Mouse (Mus musculus) frontal cortex, postnatal 25 days (tissue): ENCODE data around the gene Mterf2.

Experiments
- DNase-seq, 2 experiments: peaks; one replicate each; pipeline ENCODE4 v3.0.0; 2022; ENCODE audit warnings: low spot score in 2 of 2

Gene Mterf2

GRCm38 (mm10) chr10:85127395-85128287 is at the start of gene Mterf2:
Gene Mterf2, minus strand, starts transcription at chr10:85128027.
- DNase-seq: peak; percentile 85 to 88

- DNase-seq: no peak
Observed at GRCm38 (mm10) chr10:85176640-85177039, 48.8 kb upstream of the Mterf2 start.

- no peak for DNase-seq
Observed at GRCm38 (mm10) chr10:85165306-85165705, 37.5 kb upstream of the Mterf2 start.

- no peak for DNase-seq
Observed at GRCm38 (mm10) chr10:85164791-85165190, 37.0 kb upstream of the Mterf2 start.

GRCm38 (mm10) chr10:85161745-85162351 is 34.0 kb upstream of the Mterf2 start:
- DNase-seq: no peak

- no peak for DNase-seq
Observed at GRCm38 (mm10) chr10:85159989-85160619, 32.3 kb upstream of the Mterf2 start.

GRCm38 (mm10) chr10:85157451-85157850 is 29.6 kb upstream of the Mterf2 start:
- no peak for DNase-seq

- peak; percentile 56 to 57 for DNase-seq
Observed at GRCm38 (mm10) chr10:85154195-85154594, 26.4 kb upstream of the Mterf2 start.

GRCm38 (mm10) chr10:85149226-85149625 is 21.4 kb upstream of the Mterf2 start:
- DNase-seq: no peak

GRCm38 (mm10) chr10:85146282-85146681 is 18.5 kb upstream of the Mterf2 start:
- DNase-seq: no peak

- DNase-seq: no peak
Observed at GRCm38 (mm10) chr10:85141465-85141864, 13.6 kb upstream of the Mterf2 start.

GRCm38 (mm10) chr10:85136573-85136972 is 8.7 kb upstream of the Mterf2 start:
- DNase-seq: no peak

GRCm38 (mm10) chr10:85128453-85128852 is 626 bp upstream of the Mterf2 start:
- no peak for DNase-seq

- no peak for DNase-seq
Observed at GRCm38 (mm10) chr10:85125184-85125583, 2.6 kb downstream of the Mterf2 start.

- no peak for DNase-seq
Observed at GRCm38 (mm10) chr10:85114409-85114808, 13.4 kb downstream of the Mterf2 start.

GRCm38 (mm10) chr10:85103085-85103885 is 24.5 kb downstream of the Mterf2 start:
- peak in 1 of 2 experiments; percentile 11 for DNase-seq

GRCm38 (mm10) chr10:85102247-85103084 is 25.4 kb downstream of the Mterf2 start, which contains the start of the genes Fhl4 and Tmem263:
Gene Fhl4, minus strand, starts transcription at chr10:85102495.
Gene Tmem263, plus strand, starts transcription at chr10:85102627.
- DNase-seq: peak; percentile 44 to 62

GRCm38 (mm10) chr10:85101841-85102240 is 26.0 kb downstream of the Mterf2 start:
- no peak for DNase-seq

GRCm38 (mm10) chr10:85071605-85072152 is 56.1 kb downstream of the Mterf2 start:
- DNase-seq: no peak
